Mouse (Mus musculus): ENCODE measurements around the gene Slc29a4. TPM values are rescaled to one million over a fixed set of nuclear protein-coding genes. Genes with fewer than 3 reads are reported as not detected.
A peak's percentile ranks its signal among the peaks of the same experiment; 100 is the strongest.

The Slc29a4 gene
- total RNA-seq, 2 experiments from 2014 or later = 64.9 to 77.5 TPM

GRCm38 (mm10) chr5:142769641-142770040 is 77.3 kb downstream of the Slc29a4 start:
- intact Hi-C loops (cut with DNase I) = loop anchor here (2.0 to 5.0 kb wide), 2 partner anchors 45 to 88 kb away; no protein-coding TSS in a partner anchor
- no peak for DNase-seq (ENCODE audit: extremely low spot score in 1 of 2, low spot score in 2 of 2)

GRCm38 (mm10) chr5:142771034-142771433 is 78.7 kb downstream of the Slc29a4 start:
- intact Hi-C loops (cut with DNase I) = no loop called here
- DNase-seq (ENCODE audit: extremely low spot score in 1 of 2, low spot score in 2 of 2) = no peak

GRCm38 (mm10) chr5:142771964-142772363 is 79.7 kb downstream of the Slc29a4 start:
- intact Hi-C loops (cut with DNase I) = no loop called here
- DNase-seq (ENCODE audit: extremely low spot score in 1 of 2, low spot score in 2 of 2) = peak in 1 of 2 experiments; percentile 27

Other genes starting within 250 kb of the Slc29a4 start
- gene Ap5z1, start 228.6 kb upstream of the Slc29a4 start, total RNA-seq (2021) = 10 to 100 TPM; 17.5 to 22.3 TPM
- under 1 TPM; 0.87 to 0.88 TPM for gene Papolb, start 162.4 kb upstream of the Slc29a4 start, total RNA-seq (2021)
- 10 to 100 TPM; 19.9 to 20.9 TPM for gene Radil, start 141.4 kb upstream of the Slc29a4 start, total RNA-seq (2021)
- 100 to 1,000 TPM; 119 to 123 TPM for gene Mmd2, start 83.7 kb upstream of the Slc29a4 start, total RNA-seq (2021)
- gene Wipi2, start 64.8 kb upstream of the Slc29a4 start, total RNA-seq (2021) = 10 to 100 TPM; 79.9 to 87.7 TPM
- gene Tnrc18, start 125.2 kb downstream of the Slc29a4 start, total RNA-seq (2021) = 100 to 1,000 TPM; 166 to 177 TPM
- gene Fbxl18, start 202.9 kb downstream of the Slc29a4 start, total RNA-seq (2021) = 10 to 100 TPM; 32.3 to 34.8 TPM
- gene Actb, start 214.2 kb downstream of the Slc29a4 start, total RNA-seq (2021) = 1,000 to 10,000 TPM; 3,611 to 3,673 TPM

All from left cerebral cortex, postnatal 10 days (tissue).